Mouse (Mus musculus) lung, postnatal 0 days (tissue): Measurements from ENCODE around the gene Pdcd1. TPM values are rescaled to one million over a fixed set of nuclear protein-coding genes. Genes with fewer than 3 reads are reported as not detected.

Experiments
- ATAC-seq: fragments of 200-750 bp; cut with Nextera tagmentation; 2 replicates; pipeline ENCODE4 v1.8.0; 2017; ENCODE audit warnings: moderate library complexity
- DNase-seq: peaks from one replicate; pipeline ENCODE4 v3.0.0-alpha.2; 2016; ENCODE audit warnings: low spot score
- H3K27ac ChIP-seq: fragments of 300-500 bp; sonication (generic); 2 replicates; pipeline ENCODE4 v1.5.1; 2014; ENCODE audit warnings: antibody characterized with exemption, mild to moderate bottlenecking, low read length, mixed read lengths
- H3K27me3 ChIP-seq: fragments of 300-500 bp; sonication (generic); replicated peaks from 2 replicates; pipeline ENCODE4 v1.6.1; 2014; ENCODE audit warnings: low read length, mixed read lengths; ENCODE audit not compliant: insufficient read depth
- H3K36me3 ChIP-seq: fragments of 300-500 bp; sonication (generic); 2 replicates; pipeline ENCODE4 v1.6.1; 2014; ENCODE audit warnings: low read length, mixed read lengths; ENCODE audit not compliant: insufficient read depth
- H3K4me1 ChIP-seq: fragments of 300-500 bp; sonication (generic); 2 replicates; pipeline ENCODE4 v1.6.1; 2014; ENCODE audit warnings: antibody characterized with exemption, low read depth, low read length, mixed read lengths; ENCODE audit not compliant: insufficient read depth
- H3K4me2 ChIP-seq: fragments of 300-500 bp; sonication (generic); replicated peaks from 2 replicates; pipeline ENCODE4 v1.6.1; 2014; ENCODE audit warnings: low read depth, mild to moderate bottlenecking, low read length, moderate library complexity, mixed read lengths
- H3K4me3 ChIP-seq: fragments of 300-500 bp; sonication (generic); 2 replicates; pipeline ENCODE4 v1.5.1; 2014; ENCODE audit warnings: low read depth, low read length
- H3K9ac ChIP-seq: fragments of 300-500 bp; sonication (generic); replicated peaks from 2 replicates; pipeline ENCODE4 v1.6.1; 2014; ENCODE audit warnings: low read depth, mild to moderate bottlenecking
- H3K9me3 ChIP-seq: fragments of 300-500 bp; sonication (generic); 2 replicates; pipeline ENCODE4 v1.6.1; 2016; ENCODE audit warnings: low read length, mixed read lengths
- CTCF ChIP-seq: IDR thresholded peaks from 2 replicates; pipeline ENCODE4 v1.5.1; 2016; ENCODE audit warnings: antibody characterized with exemption, mild to moderate bottlenecking
- EP300 ChIP-seq: IDR thresholded peaks from 2 replicates; pipeline ENCODE4 v1.6.1; 2016; ENCODE audit warnings: antibody characterized with exemption, mild to moderate bottlenecking, control low read depth
- WGBS: fragments of 180-500 bp; shearing (Covaris S2); extraction: QIAGEN DNeasy Blood & Tissue Kit; methylation state at CpG from one replicate; pipeline ENCODE4 v1.1.7; 2014; 5-methylcytosine and 5-hydroxymethylcytosine counted together
- polyA plus RNA-seq: library from polyadenylated mRNA; unstranded; fragments of >200 nt; fragmentation: Nextera tagmentation; extraction: Ambion mirVana; gene quantifications from 2 replicates; pipeline ENCODE4 v1.2.1, GENCODE M21; 2015

Gene Pdcd1
- polyA plus RNA-seq, 1 experiment from 2014 or later, result 0.06 TPM

DNA sequence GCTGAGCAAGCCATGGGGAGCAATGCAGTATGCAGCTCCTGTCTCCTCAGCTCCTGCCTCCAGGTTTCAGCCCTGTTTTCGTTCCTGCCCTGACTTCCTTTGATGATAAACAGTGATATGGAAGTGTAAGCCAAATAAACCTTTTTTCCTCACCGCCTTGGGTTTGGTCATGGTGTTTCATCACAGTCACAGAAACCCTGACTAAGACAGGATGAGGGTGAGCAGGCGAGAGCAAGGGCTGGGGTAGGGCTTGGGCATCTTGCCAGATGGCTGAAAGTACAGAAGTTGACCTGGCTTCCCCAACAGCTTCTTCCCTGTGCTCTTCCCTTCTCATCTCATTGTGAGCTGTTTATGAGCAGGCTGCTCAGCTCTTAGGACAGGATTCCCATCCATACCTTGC is 3.6 kb upstream of the Pdcd1 start:
- 16% methylated on average over 3 of the region's 3 CpGs for WGBS
- H3K4me3 ChIP-seq, result no peak overlapping the region
- H3K9ac ChIP-seq, result no peak overlapping the region
- H3K9me3 ChIP-seq, result no peaks in the 10 kb centered on the region
- no peaks in the 10 kb centered on the region for H3K36me3 ChIP-seq
- H3K4me2 ChIP-seq, result no peak overlapping the region
- no peaks in the 10 kb centered on the region for H3K4me1 ChIP-seq
- no peak for DNase-seq
- H3K27ac ChIP-seq, result no peak overlapping the region
- ATAC-seq, result no peak
- H3K27me3 ChIP-seq, result no peaks in the 10 kb centered on the region
- TF ChIP-seq CTCF, result no peak
- no peak for TF ChIP-seq EP300

DNA sequence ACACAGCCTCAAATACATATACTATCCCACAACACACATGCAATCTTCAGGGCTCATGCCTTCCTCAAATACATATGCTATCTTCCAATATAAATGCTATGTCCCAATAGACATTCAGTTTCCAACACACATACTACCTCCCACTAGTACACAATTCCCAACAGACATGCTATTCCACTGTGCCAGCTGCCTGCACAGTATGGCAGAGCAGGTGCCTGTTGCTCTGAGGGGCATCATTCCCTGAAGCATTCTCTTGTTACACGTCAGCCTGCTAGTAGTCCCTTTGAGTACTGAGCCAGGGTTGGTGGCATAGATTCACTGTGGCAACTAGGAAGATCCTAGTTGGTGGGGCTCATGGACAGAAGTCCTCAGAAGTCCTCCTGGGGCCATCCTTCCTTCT is 2.1 kb upstream of the Pdcd1 start:
- no peaks in the 10 kb centered on the region for H3K9me3 ChIP-seq
- no peak for DNase-seq
- no peak overlapping the region for H3K4me3 ChIP-seq
- 83% methylated on average over 1 of the region's 1 CpGs for WGBS
- no peak overlapping the region for H3K9ac ChIP-seq
- no peak for ATAC-seq
- TF ChIP-seq CTCF, result no peak
- no peak for TF ChIP-seq EP300
- no peaks in the 10 kb centered on the region for H3K36me3 ChIP-seq
- H3K27me3 ChIP-seq, result no peaks in the 10 kb centered on the region
- H3K4me2 ChIP-seq, result no peak overlapping the region
- no peaks in the 10 kb centered on the region for H3K4me1 ChIP-seq
- H3K27ac ChIP-seq, result no peak overlapping the region

DNA sequence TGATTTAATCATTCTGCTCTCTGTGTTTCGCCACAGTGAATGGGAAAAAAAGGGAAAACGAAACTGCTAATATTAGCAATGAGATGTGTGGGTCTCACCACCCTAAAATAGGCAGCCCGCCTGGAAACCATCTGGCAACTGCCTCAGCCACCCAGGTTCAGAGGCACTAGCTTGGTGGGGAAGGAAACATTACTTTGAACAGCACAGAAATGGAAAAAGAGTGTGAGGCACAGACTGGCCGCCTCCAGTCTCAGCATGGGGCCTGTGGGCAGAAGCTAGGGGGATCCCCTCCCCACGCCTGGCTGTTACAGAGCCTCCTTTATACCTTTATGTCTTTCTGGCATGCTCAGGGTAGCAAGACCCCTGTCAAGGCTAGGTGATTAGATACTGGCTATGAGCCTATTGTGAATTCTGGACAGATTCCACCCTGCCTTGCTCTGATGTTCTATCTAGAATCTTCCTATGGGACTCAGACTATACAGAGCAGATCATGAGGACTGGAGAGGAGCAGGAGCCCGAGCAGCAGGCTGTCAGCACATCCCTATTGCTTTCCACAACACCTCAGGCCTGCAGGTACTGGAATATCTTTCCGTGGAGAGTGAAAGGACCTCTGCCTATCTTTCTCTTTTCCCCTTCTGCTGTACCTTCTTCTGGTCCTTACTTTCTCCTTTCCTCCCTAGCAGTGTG is 1.3 kb upstream of the Pdcd1 start:
- TF ChIP-seq CTCF, result no peak
- TF ChIP-seq EP300, result no peak
- H3K4me1 ChIP-seq, result no peaks in the 10 kb centered on the region
- no peak overlapping the region for H3K4me3 ChIP-seq
- no peak overlapping the region for H3K9ac ChIP-seq
- no peak overlapping the region for H3K27ac ChIP-seq
- no peaks in the 10 kb centered on the region for H3K9me3 ChIP-seq
- H3K27me3 ChIP-seq, result no peaks in the 10 kb centered on the region
- ATAC-seq (no peak), DNase-seq (no peak)
- H3K36me3 ChIP-seq, result no peaks in the 10 kb centered on the region
- no peak overlapping the region for H3K4me2 ChIP-seq
- WGBS, result 70% methylated on average over 7 of the region's 7 CpGs

DNA sequence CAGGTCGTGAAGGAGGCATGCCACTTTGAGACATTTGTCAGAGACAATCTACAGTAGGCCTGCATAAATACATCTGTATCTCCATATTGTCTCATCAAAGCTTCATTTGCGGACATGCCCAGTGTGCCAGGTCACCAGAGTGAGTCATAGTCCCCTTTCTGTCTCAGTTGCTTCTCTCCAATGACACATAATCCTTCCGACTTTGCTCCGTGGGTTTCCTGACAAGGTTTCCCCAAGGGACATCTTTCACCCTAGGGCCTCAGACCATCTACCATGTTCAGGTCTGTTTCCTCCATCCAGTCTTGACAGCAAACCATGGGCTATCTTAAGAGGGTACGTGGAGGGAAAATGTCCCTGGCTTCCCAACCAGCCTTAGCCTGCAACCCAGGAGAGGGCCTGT is 1.2 kb downstream of the Pdcd1 start:
- Histone ChIP-seq H3K4me3 (no peak overlapping the region), H3K27ac (no peak overlapping the region), H3K4me1 (no peaks in the 10 kb centered on the region), H3K9ac (no peak overlapping the region), H3K4me2 (no peak overlapping the region), H3K36me3 (no peaks in the 10 kb centered on the region), H3K9me3 (no peaks in the 10 kb centered on the region), H3K27me3 (no peaks in the 10 kb centered on the region)
- ATAC-seq (no peak), DNase-seq (no peak)
- TF ChIP-seq EP300 (no peak), CTCF (no peak)
- 82% methylated on average over 5 of the region's 5 CpGs for whole genome bisulfite sequencing

DNA sequence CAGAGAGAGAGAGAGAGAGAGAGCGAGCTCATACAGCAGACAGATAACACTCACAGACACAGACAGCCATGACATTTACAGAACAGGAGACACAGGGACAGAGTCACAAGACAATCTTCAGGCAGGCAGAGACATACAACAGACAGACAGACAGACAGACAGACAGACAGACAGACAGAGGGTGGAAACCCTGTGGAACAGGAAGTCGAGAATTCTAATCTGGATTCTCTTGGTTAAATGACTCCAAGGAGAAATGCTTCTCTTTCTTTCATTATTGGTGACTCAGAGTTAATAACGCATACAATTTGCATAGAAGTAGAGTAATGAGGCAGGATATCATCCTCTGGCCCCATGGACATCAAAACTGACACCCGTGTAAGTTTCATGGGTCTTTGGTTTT is 5.8 kb downstream of the Pdcd1 start:
- Histone ChIP-seq H3K36me3 (no peaks in the 10 kb centered on the region), H3K27me3 (no peaks in the 10 kb centered on the region), H3K4me2 (no peak overlapping the region), H3K27ac (no peak overlapping the region), H3K4me1 (no peaks in the 10 kb centered on the region), H3K9ac (no peak overlapping the region), H3K4me3 (no peak overlapping the region), H3K9me3 (no peaks in the 10 kb centered on the region)
- TF ChIP-seq CTCF (no peak), EP300 (no peak)
- 63% methylated on average over 4 of the region's 4 CpGs for WGBS
- no peak for ATAC-seq
- no peak for DNase-seq

- ATAC-seq (no peak), DNase-seq (no peak)
- H3K9me3 ChIP-seq, result no peaks in the 10 kb centered on the region
- H3K27ac ChIP-seq, result no peak overlapping the region
- no peak overlapping the region for H3K9ac ChIP-seq
- no peaks in the 10 kb centered on the region for H3K27me3 ChIP-seq
- no peaks in the 10 kb centered on the region for H3K4me1 ChIP-seq
- no peak overlapping the region for H3K4me2 ChIP-seq
- TF ChIP-seq CTCF, result no peak
- TF ChIP-seq EP300, result no peak
- no peaks in the 10 kb centered on the region for H3K36me3 ChIP-seq
- no peak overlapping the region for H3K4me3 ChIP-seq
- 62% methylated on average over 3 of the region's 3 CpGs for WGBS
Measured at GRCm38 (mm10) chr1:94045559-94045958, 6.8 kb downstream of the Pdcd1 start.

GRCm38 (mm10) chr1:94040391-94040790 is 12.0 kb downstream of the Pdcd1 start:
- no peak overlapping the region for H3K4me2 ChIP-seq

More at GRCm38 (mm10) chr1:94040391-94040790, 12.0 kb downstream of the Pdcd1 start:
- Histone ChIP-seq H3K9ac (no peak overlapping the region), H3K9me3 (no peaks in the 10 kb centered on the region), H3K4me1 (no peaks in the 10 kb centered on the region), H3K27me3 (no peaks in the 10 kb centered on the region), H3K4me3 (no peak overlapping the region), H3K36me3 (no peaks in the 10 kb centered on the region), H3K27ac (no peak overlapping the region)
- DNase-seq (no peak), ATAC-seq (no peak)
- no peak for TF ChIP-seq CTCF
- no peak for TF ChIP-seq EP300
- WGBS, result 87% methylated on average over 2 of the region's 2 CpGs
